Mouse (Mus musculus) c-Kit-positive CD71-positive TER-119-positive erythroid progenitor cells, embryonic 14.5 days (primary cell): Measurements from ENCODE around the gene Dhx30.
"Not testable (repeated sequence)": the region's sequence is repeated elsewhere in the genome, so short reads cannot be mapped to it uniquely, and the experiment has no call there.

Experiments used
- DNase-seq: peaks from one replicate; pipeline ENCODE4 v3.0.0-alpha.2; 2013; ENCODE audit warnings: low spot score

The Dhx30 gene

DNA sequence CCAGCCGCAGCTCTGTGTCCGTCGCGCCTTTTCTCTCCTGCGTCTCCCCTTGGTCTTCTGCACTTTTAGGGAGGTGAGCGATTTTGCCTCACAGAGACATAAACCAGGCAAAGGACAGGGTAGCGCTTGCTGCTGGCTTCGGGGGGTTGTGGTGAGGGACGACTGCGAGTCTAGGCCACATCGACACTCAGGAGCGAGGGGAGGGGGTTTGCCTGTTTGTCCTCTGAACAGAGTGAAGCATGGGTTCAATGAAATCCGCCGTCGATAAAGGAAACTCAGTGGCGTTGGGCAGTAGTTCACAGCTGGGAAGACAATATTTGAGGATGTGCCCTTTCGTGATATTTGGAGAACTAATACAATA lies at the start of gene Dhx30:
Dhx30 (minus strand) TSS at position 52 of the 361 bp plus-strand sequence.
- no peak for DNase-seq

DNA sequence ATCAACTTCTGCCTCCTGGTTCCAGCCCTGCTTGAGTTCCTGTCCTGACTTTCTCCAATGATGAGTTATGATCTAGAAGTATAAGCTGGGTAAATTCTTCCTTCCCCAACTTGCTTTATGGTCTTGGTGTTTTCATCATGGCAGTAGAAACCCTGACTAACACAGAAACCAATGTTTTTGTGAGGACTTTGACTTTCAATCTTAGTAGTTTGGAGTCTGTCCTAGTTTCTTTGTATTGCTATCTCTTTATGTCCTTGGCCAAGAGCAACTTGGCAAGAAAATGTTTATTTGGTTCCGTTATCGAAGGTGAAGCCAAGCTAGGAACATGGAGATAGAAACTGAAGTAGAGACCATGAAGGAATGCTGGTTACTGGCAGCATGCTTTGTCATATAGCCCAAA lies 45.4 kb upstream of the Dhx30 start:
- DNase-seq, result no peak

DNA sequence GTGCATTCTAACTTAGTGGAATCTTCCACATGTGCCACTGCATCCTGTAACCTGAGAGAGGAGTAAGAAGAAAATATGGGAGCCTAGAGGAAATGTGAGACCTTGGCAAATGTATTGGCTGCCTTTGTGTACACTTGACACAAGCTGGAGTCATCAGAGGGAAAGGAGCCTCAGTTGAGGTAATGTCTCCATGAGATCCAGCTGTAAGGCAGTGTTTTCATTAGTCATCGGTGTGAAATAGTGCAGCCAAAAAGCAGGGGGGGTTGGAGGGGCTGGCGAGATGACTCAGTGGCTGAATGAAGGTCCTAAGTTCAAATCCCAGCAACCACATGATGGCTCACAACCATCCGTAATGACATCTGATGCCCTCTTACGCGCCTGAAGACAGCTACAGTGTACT lies 44.8 kb upstream of the Dhx30 start:
- no peak for DNase-seq

DNA sequence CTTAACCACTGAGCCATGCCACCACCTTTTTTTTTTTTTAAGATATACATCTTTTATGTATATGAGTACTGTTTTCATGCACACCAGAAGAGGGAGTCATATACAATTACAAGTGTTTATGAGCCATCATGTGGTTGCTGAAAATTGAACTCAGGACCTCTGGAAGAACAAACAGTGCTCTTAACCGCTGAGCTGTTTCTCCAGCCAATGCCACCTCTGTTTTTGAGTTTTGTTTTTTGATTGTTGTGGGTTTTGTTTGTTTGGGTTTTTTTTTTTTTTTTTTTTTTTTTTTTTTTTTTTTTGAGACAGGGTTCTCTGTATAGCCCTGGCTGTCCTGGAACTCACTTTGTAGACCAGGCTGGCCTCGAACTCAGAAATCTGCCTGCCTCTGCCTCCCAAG lies 42.9 kb upstream of the Dhx30 start:
- DNase-seq, result not testable (repeated sequence)

GRCm38 (mm10) chr9:110159036-110159435 lies 41.4 kb upstream of the Dhx30 start:
- DNase-seq, result no peak

- no peak for DNase-seq
Measured at GRCm38 (mm10) chr9:110148598-110148997, 31.0 kb upstream of the Dhx30 start.

DNA sequence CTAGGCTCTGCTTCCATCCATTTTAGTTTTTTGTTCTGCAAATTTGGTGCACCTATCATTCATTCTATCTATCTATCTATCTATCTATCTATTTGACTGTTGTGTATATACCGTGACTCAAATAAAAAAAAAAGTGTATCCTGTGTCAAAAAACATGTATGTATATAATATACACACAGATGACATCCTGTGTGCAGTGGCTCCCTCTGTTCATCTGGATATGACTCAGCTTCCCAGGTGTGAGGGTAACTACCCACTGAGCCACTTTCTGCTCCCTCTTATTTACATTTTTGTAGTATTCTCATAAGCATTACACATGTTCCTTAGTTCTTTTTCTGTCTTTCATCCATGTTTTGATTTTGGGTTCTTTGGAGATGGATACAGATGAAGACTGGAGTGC lies 24.5 kb upstream of the Dhx30 start:
- no peak for DNase-seq

DNA sequence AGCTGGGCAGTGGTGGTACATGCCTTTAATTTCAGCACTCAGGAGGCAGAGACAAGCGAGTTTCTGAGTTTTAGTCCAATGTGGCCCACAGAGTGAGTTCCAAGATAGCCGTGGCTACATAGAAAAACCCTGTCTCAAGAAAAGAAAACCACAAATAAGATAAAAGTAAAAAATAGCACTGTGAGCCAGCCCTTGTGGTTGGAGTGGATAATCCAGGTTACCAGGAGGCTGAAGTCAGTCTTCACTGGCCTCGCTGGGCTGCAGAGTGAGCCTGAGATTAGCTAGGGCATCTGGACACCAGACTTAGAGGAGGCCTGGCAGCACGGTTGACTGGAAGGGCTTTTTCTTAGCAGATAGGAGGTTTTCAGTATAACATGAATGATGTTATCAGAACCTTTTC lies 21.5 kb upstream of the Dhx30 start:
- DNase-seq, result no peak

DNA sequence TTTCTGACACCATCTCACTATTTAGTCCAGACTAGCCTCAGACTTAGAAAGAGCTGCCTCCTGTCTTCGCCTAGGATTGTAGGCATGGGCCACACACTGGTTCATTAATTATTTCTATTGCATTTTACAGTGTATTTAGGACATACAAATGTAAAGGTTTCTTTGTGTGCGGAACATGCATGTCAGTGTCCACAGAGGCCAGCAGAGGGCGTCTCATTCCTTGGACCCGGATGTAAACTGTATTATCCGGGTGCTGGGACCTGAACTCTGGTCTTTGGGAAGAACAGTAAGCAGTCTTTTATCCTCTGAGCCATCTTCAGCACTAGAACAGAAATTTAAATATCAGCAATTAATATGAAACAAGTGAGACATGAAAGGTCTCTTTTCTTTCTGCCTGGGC lies 16.5 kb upstream of the Dhx30 start:
- DNase-seq, result no peak

GRCm38 (mm10) chr9:110132921-110133320 lies 15.3 kb upstream of the Dhx30 start:
- DNase-seq, result no peak

DNA sequence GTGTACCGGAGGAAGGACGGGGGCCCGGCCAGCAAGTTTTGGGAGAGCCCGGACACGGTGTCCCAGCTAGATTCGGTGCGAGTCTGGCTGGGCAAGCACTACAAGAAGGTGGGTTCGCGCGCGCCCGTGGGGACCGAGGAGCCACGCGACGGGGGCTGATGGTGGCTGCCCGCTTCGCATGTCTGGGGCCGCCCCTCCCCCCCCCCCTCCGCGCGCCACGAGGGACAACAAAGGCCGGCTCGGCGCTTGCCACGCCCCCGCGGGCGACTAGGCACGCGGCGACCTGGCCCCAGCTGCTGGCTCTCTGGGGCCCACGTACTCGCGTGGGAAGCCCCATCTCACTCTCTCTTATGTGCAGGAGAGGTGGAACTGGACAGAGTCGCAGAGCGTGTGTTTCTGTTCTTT lies 14.6 kb upstream of the Dhx30 start:
- no peak for DNase-seq

DNA sequence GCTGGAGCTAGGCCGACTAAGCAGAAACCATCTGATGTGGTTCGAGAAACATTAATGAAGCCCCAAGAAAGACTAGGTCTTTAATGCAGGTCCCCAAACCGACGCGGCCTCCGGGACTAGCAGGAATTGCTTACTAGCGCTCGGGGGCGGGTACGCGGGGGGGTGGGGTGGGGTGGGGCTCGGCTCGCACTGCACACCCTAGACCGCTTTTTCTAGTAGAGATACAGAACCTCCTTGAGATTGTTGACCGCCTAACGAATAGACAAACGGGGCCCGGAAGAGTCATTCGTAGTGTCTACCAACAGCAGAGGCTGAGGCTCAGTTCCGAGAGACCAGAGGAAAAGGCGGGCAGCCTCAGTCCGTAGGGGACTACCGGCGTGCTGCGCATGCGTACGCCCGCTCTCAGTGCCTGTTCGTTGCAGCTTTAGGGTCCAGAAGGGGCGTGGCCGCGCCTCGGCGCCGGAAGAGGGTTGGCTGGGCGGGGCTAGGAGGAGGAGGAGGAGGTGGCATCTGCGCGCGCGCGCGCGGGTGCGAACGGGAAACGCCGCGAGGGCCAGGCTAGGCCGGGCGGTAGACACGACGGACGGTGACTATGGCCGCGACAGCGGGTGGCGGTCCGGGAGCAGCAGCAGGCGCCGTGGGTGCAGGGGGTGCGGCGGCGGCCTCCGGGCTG lies 14.0 kb upstream of the Dhx30 start:
- DNase-seq, result peak; percentile 99

- DNase-seq, result no peak
Measured at GRCm38 (mm10) chr9:110130896-110131524, 13.4 kb upstream of the Dhx30 start.

DNA sequence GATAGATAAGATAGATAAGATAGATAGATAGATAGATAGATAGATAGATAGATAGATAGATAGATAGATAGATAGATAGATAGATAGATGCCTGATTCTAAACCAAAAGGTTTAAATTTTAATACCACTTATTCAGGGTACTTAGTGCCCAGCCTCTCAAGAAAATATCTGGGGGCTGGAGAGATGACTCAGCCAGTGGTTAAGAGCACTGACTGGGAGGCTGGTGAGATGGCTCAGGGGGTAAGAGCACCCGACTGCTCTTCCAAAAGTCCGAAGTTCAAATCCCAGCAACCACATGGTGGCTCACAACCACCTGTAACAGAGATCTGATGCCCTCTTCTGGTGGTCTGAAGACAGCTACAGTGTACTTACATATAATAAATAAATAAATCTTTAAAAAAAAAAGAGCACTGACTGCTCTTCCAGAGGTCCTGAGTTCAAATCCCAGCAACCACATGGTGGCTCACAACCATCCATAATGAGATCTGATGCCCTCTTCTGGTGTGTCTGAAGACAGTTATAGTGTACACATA lies 6.4 kb upstream of the Dhx30 start:
- DNase-seq, result not testable (repeated sequence)

GRCm38 (mm10) chr9:110123322-110123721 lies 5.7 kb upstream of the Dhx30 start:
- DNase-seq, result no peak

GRCm38 (mm10) chr9:110121424-110121823 lies 3.8 kb upstream of the Dhx30 start:
- no peak for DNase-seq

GRCm38 (mm10) chr9:110118249-110118648 lies 619 bp upstream of the Dhx30 start:
- no peak for DNase-seq

DNA sequence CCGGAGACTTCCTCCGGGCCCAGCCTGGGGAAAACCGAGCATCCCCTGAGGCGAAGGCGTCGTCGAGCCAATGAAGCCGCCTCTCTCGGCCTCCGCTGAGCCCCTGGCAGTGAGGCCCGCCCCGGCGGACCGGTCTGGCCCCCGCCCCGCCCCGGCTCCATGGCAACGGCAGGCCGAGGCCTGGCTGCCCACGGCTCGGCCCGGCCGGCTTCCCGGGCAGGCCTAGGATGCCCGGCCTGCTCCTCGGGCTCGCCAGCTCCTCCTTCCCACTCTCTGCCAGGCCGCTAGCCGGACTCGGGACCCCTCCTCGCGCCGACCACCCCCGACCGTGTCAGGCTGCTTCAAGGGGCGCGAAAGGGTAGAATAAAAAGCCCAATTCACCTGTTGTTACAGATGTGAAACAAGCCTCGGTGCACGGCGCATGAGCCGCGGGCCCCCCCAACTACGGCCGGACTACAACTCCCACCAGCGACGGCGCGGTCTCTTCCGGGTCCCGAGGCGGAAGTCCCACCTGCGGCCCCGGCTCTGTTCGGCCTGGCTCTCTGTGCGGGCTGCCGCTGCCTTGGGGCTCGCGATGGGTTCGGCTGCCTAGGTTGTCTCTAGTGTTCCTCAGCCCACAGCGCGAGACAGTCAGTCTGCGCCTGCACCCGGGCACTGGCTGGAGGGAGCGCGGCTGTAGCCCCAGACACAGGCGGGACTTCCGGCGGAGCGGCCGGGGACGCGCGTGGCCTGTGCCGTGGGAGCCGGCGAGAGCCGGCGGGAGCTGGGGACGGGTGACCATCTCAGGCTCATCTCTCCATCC lies 452 bp downstream of the Dhx30 start, which contains the start of gene Smarcc1:
Smarcc1 (plus strand) TSS at position 732 of the 802 bp plus-strand sequence.
- peak; percentile 81 for DNase-seq

GRCm38 (mm10) chr9:110116353-110116976 lies 1.2 kb downstream of the Dhx30 start:
- no peak for DNase-seq

DNA sequence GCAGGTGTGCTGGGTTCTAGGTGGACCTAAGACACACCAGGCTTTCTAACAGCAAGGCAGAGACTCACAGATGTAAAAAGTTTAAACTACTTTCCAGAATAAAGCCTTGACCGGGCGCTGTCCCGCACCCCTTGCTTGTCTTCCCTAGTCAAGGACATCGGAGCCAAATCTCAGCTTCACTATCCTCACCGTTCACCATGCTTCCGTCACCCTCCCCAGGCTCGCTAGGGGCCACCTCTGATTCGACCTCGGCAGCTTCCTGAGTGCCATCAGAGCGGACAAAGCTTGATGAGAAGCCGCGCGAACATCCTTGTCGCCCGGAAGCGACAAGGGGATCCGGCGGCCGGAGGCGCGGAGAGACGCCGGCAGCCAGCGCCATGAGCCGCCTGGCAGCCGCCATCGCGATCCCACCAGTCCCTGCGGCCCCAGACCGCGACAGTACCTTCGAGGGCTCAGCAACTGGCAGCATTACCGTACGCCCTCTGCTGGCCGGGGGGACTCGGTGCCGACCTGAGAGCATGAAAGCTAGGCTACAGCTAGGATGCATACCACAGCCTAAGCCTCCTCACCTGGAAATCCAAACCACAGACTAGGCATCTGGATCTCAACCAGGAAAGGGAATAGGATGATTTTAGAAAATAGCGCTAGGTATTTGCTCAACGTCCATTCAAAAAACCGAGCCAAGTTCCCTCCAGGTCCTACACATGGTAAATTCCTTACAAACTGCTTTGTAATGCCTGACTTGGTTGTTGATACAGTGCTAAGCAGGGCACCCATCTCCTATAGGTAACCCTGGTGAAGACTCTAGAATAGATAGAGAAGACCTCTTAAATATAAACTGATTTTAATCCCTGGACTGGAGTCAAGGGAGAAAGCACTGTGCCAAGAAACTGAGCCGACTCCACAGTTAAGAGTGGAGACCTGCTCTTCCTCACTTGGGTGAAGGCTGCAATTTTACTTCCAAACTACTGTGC lies 16.7 kb downstream of the Dhx30 start:
- DNase-seq, result peak; percentile 86

GRCm38 (mm10) chr9:110097791-110098190 lies 19.8 kb downstream of the Dhx30 start:
- DNase-seq, result no peak
